Mouse (Mus musculus) bone marrow macrophage, adult 2 months (primary cell): ENCODE measurements around the gene Prdm11.

Source experiments
- CTCF ChIP-seq: IDR thresholded peaks from 2 replicates; pipeline ENCODE4 v1.5.1; 2012; ENCODE audit warnings: low read depth, mild to moderate bottlenecking, low read length, moderate library complexity
- POLR2A ChIP-seq: IDR thresholded peaks from 2 replicates; pipeline ENCODE4 v1.6.1; 2012; ENCODE audit warnings: mild to moderate bottlenecking, low read depth, low read length, borderline replicate concordance

GRCm38 (mm10) chr2:93043449-93044157 lies 2.4 kb downstream of the Prdm11 start:
- no peak for TF ChIP-seq CTCF
- no peak for TF ChIP-seq POLR2A
